Mouse (Mus musculus) liver, adult 2 months (tissue): ENCODE measurements around the gene Gigyf2.

ENCODE experiments used
- CTCF ChIP-seq: fragments of 200-500 bp; IDR thresholded peaks from 2 replicates; pipeline ENCODE4 v1.5.1; 2011; ENCODE audit warnings: low read depth, low read length, control low read depth
- POLR2A ChIP-seq: fragments of 200-500 bp; IDR thresholded peaks from 2 replicates; pipeline ENCODE4 v1.6.1; 2011; ENCODE audit warnings: low read length, control low read depth; ENCODE audit not compliant: insufficient read depth; ENCODE audit errors: extremely low read depth

DNA sequence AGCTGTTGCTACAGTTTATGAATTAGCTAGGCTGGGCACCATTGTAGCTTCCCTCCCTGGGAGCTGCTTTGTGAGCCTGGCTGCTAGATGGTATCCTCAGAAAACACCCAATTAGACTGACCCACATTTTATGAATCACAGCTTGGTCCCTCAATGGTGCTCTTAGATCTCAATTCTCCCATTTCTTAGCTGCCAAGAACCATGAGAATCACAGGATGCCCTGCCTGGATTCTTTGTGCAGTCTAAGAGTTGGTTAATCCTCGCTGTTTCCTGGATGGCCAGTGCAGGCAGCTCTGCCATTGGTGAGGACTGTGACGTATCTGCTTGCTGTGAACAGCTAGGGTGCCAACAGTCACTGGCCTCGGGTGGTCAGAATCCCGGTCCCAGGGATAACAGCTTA, 166.7 kb downstream of the Gigyf2 start:
- TF ChIP-seq CTCF: no peak
- no peak for TF ChIP-seq POLR2A
